Mouse (Mus musculus) kidney, adult 2 months (tissue): ENCODE data around the gene Qrich2. TPM values are rescaled to one million over a fixed set of nuclear protein-coding genes. Genes with fewer than 3 reads are reported as not detected.

ENCODE experiments used
- DNase-seq: peaks from one replicate; pipeline ENCODE4 v3.0.0; 2021
- H3K27ac ChIP-seq: fragments of 200-500 bp; 2 replicates; pipeline ENCODE4 v1.5.1; 2012; ENCODE audit warnings: low read depth, low read length, control low read depth, inconsistent platforms; ENCODE audit not compliant: insufficient read depth
- H3K27me3 ChIP-seq: fragments of 200-500 bp; replicated peaks from 2 replicates; pipeline ENCODE4 v1.6.1; 2012; ENCODE audit warnings: mild to moderate bottlenecking, moderate library complexity, low read length, inconsistent platforms; ENCODE audit not compliant: control insufficient read depth, insufficient read depth
- H3K36me3 ChIP-seq: fragments of 200-500 bp; 2 replicates; pipeline ENCODE4 v1.6.1; 2012; ENCODE audit warnings: mild to moderate bottlenecking, moderate library complexity, low read length, inconsistent platforms; ENCODE audit not compliant: control insufficient read depth, insufficient read depth
- H3K4me1 ChIP-seq: fragments of 200-500 bp; 2 replicates; pipeline ENCODE4 v1.6.1; 2011; ENCODE audit warnings: low read length; ENCODE audit not compliant: control insufficient read depth, insufficient read depth
- H3K4me3 ChIP-seq: fragments of 200-500 bp; 2 replicates; pipeline ENCODE4 v1.5.1; 2011; ENCODE audit warnings: mild to moderate bottlenecking, low read depth, low read length, control low read depth; ENCODE audit not compliant: insufficient read depth
- CTCF ChIP-seq: fragments of 200-500 bp; conservative IDR thresholded peaks from 2 replicates; pipeline ENCODE4 v1.5.1; 2011; ENCODE audit warnings: low read depth, mild to moderate bottlenecking, control low read depth, low read length, moderate library complexity, mixed read lengths; ENCODE audit not compliant: insufficient read depth, insufficient read length
- POLR2A ChIP-seq: fragments of 200-500 bp; IDR thresholded peaks from one replicate; pipeline ENCODE4 v1.6.1; 2011; ENCODE audit warnings: low read depth, low read length, control low read depth
- WGBS: fragments of 180-500 bp; shearing (Covaris S2); methylation state at CpG from one replicate; pipeline ENCODE4 v1.1.7; 2018; 5-methylcytosine and 5-hydroxymethylcytosine counted together
- polyA plus RNA-seq: library from polyadenylated mRNA; depleted of rRNA; stranded (reverse); fragments of >200 nt; gene quantifications from 2 replicates; pipeline ENCODE4 v1.2.3, GENCODE M21; 2012

The Qrich2 gene
- polyA plus RNA-seq, 1 experiment: 0.08 TPM

DNA sequence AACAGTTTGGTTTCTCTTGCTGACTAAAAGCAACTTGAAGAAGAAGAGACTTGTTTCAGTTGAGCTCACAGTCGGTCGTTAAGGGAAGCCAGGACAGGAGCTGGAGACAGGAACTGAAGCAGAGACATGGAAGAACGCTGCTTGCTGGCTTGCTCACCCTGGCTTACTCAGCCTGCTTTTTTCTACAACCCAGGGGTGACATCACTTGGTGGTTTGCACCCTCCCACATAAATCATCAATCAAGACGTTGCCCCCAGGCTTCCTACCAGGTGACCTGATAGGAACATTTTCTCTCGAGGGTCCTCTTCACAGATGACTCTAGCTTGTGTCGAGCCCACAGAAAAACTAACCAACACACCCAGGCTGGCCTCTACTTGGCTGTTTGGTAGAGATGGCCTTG, 42.8 kb downstream of the Qrich2 start:
- DNase-seq: no peak
- H3K27me3 ChIP-seq: no peaks in the 10 kb centered on the region
- H3K27ac ChIP-seq: no peak overlapping the region
- WGBS: 84% methylated on average over 6 of the region's 6 CpGs
- no peaks in the 10 kb centered on the region for H3K36me3 ChIP-seq
- H3K4me1 ChIP-seq: no peaks in the 10 kb centered on the region; the same call in 1 of the 2 replicates
- TF ChIP-seq POLR2A: no peak
- no peak overlapping the region for H3K4me3 ChIP-seq

DNA sequence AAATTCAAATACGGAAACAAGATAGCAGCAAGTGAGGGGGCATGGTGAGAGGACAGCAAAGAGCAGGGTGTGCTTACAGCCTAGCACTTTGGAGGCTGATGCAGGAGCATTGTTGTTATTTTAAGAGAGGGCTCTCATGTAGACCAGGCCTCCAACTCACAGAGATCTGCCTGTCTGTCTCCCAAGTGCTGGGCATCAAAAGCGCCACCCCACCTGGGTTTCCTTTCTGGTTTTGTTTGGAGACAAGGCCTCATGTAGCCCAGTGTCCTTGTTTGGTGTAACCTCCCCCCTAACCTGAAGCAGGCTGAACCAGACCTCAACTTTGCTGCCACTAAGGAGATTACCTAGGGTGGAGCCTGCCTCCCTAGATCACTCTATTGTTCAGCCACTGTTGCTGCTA, 43.5 kb downstream of the Qrich2 start:
- H3K4me3 ChIP-seq: no peak overlapping the region
- no peak overlapping the region for H3K27ac ChIP-seq
- no peaks in the 10 kb centered on the region; the same call in 1 of the 2 replicates for H3K4me1 ChIP-seq
- TF ChIP-seq POLR2A (no peak), CTCF (no peak)
- DNase-seq: no peak
- 93% methylated on average over 2 of the region's 2 CpGs for WGBS
- no peaks in the 10 kb centered on the region for H3K27me3 ChIP-seq
- H3K36me3 ChIP-seq: no peaks in the 10 kb centered on the region

DNA sequence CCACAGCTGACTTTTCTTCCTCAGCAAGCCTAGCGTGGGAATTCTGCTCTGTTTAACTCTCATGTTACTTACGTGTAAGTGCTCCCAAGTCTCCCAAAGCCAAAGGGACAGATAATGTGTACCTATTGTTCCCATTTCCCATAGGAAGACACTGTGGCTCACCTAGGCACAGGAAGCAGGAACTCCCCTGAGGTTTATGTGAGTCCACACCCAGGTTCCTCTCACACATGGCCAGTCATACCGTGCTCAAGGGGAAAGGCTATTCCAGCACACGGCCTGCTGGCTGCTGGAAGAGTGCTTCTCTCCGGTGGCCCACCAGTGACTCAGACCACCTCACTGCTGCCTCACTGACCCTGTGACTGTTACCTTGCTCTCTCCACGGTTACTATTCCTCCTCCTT, 44.9 kb downstream of the Qrich2 start:
- no peak overlapping the region for H3K27ac ChIP-seq
- H3K4me3 ChIP-seq: no peak overlapping the region
- no peaks in the 10 kb centered on the region for H3K4me1 ChIP-seq
- no peak for DNase-seq
- no peaks in the 10 kb centered on the region for H3K27me3 ChIP-seq
- TF ChIP-seq POLR2A: no peak
- no peak for TF ChIP-seq CTCF
- no peaks in the 10 kb centered on the region for H3K36me3 ChIP-seq
- 68% methylated on average over 6 of the region's 6 CpGs for WGBS

DNA sequence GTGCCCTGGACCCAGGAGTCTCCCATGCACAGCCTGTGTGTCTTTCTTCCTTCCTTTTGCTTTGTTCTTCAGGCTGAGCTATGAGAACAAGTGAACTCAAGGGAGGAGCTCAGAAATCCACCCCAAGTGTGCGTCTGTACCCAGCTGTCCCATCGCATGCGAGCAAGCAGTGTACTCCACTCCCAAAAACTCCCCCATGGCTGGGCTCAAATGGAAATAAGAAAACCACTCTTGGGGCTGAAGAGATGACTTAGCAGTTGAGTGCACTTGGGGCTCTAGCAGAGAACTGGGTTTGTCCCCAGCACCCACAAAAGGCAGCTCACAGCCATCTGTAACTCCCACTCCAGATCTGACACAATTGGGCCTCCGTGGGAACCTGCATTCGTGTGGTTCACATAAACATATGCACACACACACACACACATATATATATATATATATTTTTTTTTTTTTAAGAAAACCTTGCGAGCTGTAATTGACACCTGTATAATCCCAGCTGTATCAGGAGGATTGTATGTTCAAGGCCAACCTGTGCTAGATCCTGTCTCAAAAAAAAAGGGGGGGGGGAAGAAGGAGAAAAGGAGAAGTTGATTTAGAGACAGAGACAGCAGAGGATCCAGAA, 47.1 kb downstream of the Qrich2 start:
- Histone ChIP-seq H3K27ac (no peak overlapping the region), H3K27me3 (no peaks in the 10 kb centered on the region), H3K4me3 (no peak overlapping the region), H3K4me1 (no peaks in the 10 kb centered on the region), H3K36me3 (no peaks in the 10 kb centered on the region)
- WGBS: 83% methylated on average over 6 of the region's 6 CpGs
- no peak for TF ChIP-seq POLR2A
- TF ChIP-seq CTCF: no peak
- no peak for DNase-seq

DNA sequence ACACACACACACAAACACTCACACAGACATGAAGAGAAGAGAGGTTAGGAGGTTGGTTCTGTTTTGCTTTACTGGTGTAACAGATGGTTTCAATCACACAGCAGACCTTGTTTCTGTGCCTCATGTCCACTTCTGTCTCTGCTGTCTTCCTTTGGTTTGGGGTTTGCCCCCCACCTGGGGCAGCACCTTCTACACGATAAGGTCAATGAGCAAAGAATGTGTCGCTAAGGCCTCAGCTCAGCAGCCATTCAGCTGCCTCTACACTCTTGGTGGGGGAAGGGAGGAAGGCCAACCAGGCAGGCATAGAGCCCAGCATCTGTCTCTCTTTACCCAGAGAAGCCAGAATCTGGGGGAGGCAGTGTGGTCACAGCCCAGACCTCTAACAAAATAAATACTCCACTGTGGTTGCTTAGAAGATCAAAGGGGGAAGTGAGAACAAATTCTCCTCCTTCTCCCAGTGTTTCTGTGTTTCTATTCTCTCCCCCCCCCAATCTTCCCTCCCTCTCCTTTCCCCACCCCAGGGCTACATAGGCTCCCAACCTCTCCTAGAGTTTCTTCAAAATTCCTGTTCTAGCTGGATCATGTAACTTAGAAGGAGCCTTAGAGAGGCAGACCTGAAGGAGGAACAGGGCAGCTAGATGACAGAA, 47.7 kb downstream of the Qrich2 start:
- TF ChIP-seq POLR2A (no peak), CTCF (no peak)
- no peak overlapping the region for H3K27ac ChIP-seq
- no peaks in the 10 kb centered on the region for H3K4me1 ChIP-seq
- no peak for DNase-seq
- WGBS: 14% methylated on average over 2 of the region's 2 CpGs
- H3K36me3 ChIP-seq: no peaks in the 10 kb centered on the region
- H3K27me3 ChIP-seq: no peaks in the 10 kb centered on the region
- H3K4me3 ChIP-seq: no peak overlapping the region

DNA sequence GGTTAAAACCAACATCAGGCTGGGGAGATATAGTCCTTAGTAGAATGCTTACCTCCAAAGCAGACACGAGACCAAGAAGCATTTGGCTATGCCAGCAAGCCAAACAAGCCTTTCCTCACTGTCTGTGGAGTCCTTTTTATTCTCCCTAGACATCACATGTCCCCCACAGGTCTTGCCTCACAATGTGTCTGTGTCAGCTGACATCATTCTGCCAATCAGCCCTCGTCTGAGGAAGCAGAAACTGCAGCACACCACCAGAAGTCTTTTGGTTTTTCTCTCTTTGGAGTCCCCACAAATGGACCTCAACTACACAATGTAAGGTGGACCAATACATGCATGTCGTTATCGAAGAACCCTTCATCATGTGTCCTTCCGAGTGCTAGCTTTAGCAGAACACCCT, 49.0 kb downstream of the Qrich2 start:
- H3K36me3 ChIP-seq: no peaks in the 10 kb centered on the region
- no peak for TF ChIP-seq CTCF
- TF ChIP-seq POLR2A: no peak
- DNase-seq: no peak
- H3K27me3 ChIP-seq: no peaks in the 10 kb centered on the region
- H3K4me1 ChIP-seq: no peaks in the 10 kb centered on the region
- H3K27ac ChIP-seq: no peak overlapping the region
- WGBS: 97% methylated on average over 5 of the region's 5 CpGs
- H3K4me3 ChIP-seq: no peak overlapping the region

DNA sequence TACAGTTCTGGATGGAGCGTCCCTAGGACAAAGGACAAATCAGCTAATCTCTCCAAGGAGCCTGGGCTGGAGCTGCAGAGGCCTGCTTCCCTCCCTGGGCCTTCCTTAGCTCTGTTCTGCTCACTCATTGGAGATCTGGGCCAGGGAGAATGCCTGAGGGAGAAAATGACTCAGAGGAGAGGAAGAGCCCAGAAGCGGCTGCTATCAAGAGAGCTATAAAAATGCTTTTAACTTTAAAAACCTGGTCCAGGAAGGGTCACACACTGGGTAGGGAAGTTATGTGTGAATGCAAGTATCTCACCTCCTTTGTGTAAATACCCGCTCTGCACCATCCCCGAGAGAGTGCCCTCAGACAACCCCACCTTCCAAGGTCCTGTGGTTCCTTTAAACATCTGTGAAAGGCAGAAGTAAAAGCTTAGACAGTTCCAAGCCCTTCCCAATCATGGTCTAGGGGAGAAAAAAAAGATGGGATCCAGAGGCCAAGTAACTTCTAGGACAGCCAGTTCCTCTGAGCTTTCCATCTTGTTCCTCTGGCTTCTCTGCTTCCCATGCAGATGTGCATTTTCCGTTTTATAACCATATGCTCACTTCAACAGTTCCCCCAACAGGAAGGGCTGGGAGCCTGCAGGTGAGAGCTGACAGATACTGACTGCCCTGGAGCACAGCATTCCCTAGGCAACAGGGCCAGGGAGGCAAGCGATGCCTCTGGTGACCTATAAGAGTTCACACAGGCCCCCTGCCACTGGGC, 49.7 kb downstream of the Qrich2 start:
- no peak for DNase-seq
- TF ChIP-seq CTCF (no peak), POLR2A (no peak)

More for the DNA sequence above, 49.7 kb downstream of the Qrich2 start:
- Histone ChIP-seq H3K4me1 (no peaks in the 10 kb centered on the region), H3K27me3 (no peaks in the 10 kb centered on the region), H3K36me3 (no peaks in the 10 kb centered on the region), H3K4me3 (no peak overlapping the region), H3K27ac (no peak overlapping the region)
- WGBS: 91% methylated on average over 6 of the region's 6 CpGs
